Comparison of ENCODE assay signal across 13 mouse cellular contexts in genomic region chr1:134074606-134075005, GRCm38 (mm10). TPM values are rescaled to one million over a fixed set of nuclear protein-coding genes. Genes with fewer than 3 reads are reported as not detected.
A peak's percentile ranks its signal among the peaks of the same experiment; 100 is the strongest.
DNase-seq lines count a peak whose midpoint lies in the region; ATAC-seq and TF ChIP-seq lines count a peak whose summit lies in the region.
"Had no signal": no experiment of that assay in that cellular context is flagged by ENCODE, and none has a peak within 500 bp of the region (broad histone marks: within the 10 kb centered on the region; RNA-seq: fewer than 3 reads in every experiment).

No protein-coding gene starts in this region.

- 0 out of 2 replicates have a peak overlapping the region, but pooled peaks have one; percentile 13 for H3K27ac ChIP-seq in heart, postnatal 0 days (ENCODE audit: low read depth)
- H3K27ac ChIP-seq in neural tube, embryonic 13.5 days (replicated peaks) = peak overlapping the region; percentile 85; the same call in 1 of the 2 replicates
- H3K27ac ChIP-seq: layer of hippocampus, adult 2 months; limb, embryonic 12.5 days had no signal

- H3K4me3 ChIP-seq in heart, postnatal 0 days (ENCODE audit: low read depth, low read length) = no peak overlapping the region
- peak overlapping the region; percentile 78; the same call in 1 of the 2 replicates for H3K4me3 ChIP-seq in neural tube, embryonic 13.5 days
- H3K4me3 ChIP-seq: layer of hippocampus, adult 2 months; limb, embryonic 12.5 days had no signal

- no peak overlapping the region for H3K9ac ChIP-seq in heart, postnatal 0 days (replicated peaks; ENCODE audit: low read depth, low read length)
- H3K9ac ChIP-seq in neural tube, embryonic 13.5 days = 0 out of 2 replicates have a peak overlapping the region, but pooled peaks have one; percentile 92
- H3K9ac ChIP-seq: limb, embryonic 12.5 days had no signal

- DNase-seq in heart, postnatal 0 days (ENCODE audit: low spot score) = no peak
- DNase-seq in heart, postnatal 25 days (ENCODE audit: low spot score) = no peak
- DNase-seq in neural tube, embryonic 10.5 days (ENCODE audit: extremely low spot score, low spot score) = no peak
- peak; percentile 37 for DNase-seq in liver
- peak; percentile 41 for DNase-seq in splenic B cell, adult 2 months (ENCODE audit: low read depth, low spot score)
- no peak for DNase-seq in gastrocnemius, postnatal 10 days
- no peak for DNase-seq in frontal cortex, postnatal 36 days (ENCODE audit: low spot score in 2 of 2)
- DNase-seq: kidney, adult 18-20 months had no signal

- no peak for TF ChIP-seq CTCF in heart, postnatal 0 days (IDR thresholded peaks at IDR 0.05; ENCODE audit: low read depth)

- intact Hi-C loops in heart, postnatal 25 days (cut with DNase I) = no loop called here

- no peak for ATAC-seq in heart, postnatal 0 days (ENCODE audit: insufficient read depth, low read depth)
- no peak for ATAC-seq in neural tube, embryonic 13.5 days (ENCODE audit: low read depth)
- ATAC-seq: activated CD4-positive, CD25-positive, alpha-beta regulatory T cell, adult 4 months had no signal

- TF ChIP-seq EP300 in heart, postnatal 0 days (IDR thresholded peaks at IDR 0.05; ENCODE audit: low read depth) = no peak

- WGBS in heart, postnatal 0 days = 81% methylated on average over 10 of the region's 10 CpGs
- 69% methylated on average over 10 of the region's 10 CpGs for WGBS in neural tube, embryonic 13.5 days

- peaks cover 54% of the 10 kb centered on the region for H3K4me1 ChIP-seq in heart, postnatal 0 days (ENCODE audit: control insufficient read depth, insufficient read depth)
- H3K4me1 ChIP-seq in neural tube, embryonic 13.5 days (replicated peaks) = peaks cover 90% of the 10 kb centered on the region

- H3K27me3 ChIP-seq in heart, postnatal 0 days (ENCODE audit: control insufficient read depth, insufficient read depth, low read length) = no peaks in the 10 kb centered on the region
- H3K27me3 ChIP-seq in neural tube, embryonic 13.5 days = no peaks in the 10 kb centered on the region
- H3K27me3 ChIP-seq in splenic B cell, adult 2 months (ENCODE audit: control insufficient read depth, insufficient read depth, low read length, poor library complexity, severe bottlenecking) = no peaks in the 10 kb centered on the region
- H3K27me3 ChIP-seq: limb, embryonic 12.5 days had no signal

- no peaks in the 10 kb centered on the region for H3K9me3 ChIP-seq in heart, postnatal 0 days (replicated peaks; ENCODE audit: control insufficient read depth, low read length)
- H3K9me3 ChIP-seq in neural tube, embryonic 13.5 days = no peaks in the 10 kb centered on the region
- H3K9me3 ChIP-seq: limb, embryonic 12.5 days had no signal

- peaks cover 28% of the 10 kb centered on the region for H3K36me3 ChIP-seq in heart, postnatal 0 days (replicated peaks; ENCODE audit: control insufficient read depth, insufficient read depth, low read length)
- H3K36me3 ChIP-seq in neural tube, embryonic 13.5 days = 0 out of 2 replicates have a peak, but pooled peaks cover 13% of the 10 kb centered on the region
- H3K36me3 ChIP-seq in splenic B cell, adult 2 months (ENCODE audit: control insufficient read depth, insufficient read depth, low read length, poor library complexity, severe bottlenecking) = peaks cover 22% of the 10 kb centered on the region

- H3K4me2 ChIP-seq in heart, postnatal 0 days (ENCODE audit: low read depth, low read length) = peak overlapping the region; percentile 19; the same call in 1 of the 2 replicates
- peak overlapping the region; percentile 66 for H3K4me2 ChIP-seq in neural tube, embryonic 13.5 days
- H3K4me2 ChIP-seq: limb, embryonic 12.5 days had no signal

RNA-seq across cellular contexts. Expression of gene Btg2, which starts 4.3 kb away (rescaled TPM):
- 46.8 and 52.9 TPM in 2 replicates for total RNA-seq in heart, postnatal 0 days (2014; rRNA removed; ENCODE audit: low replicate concordance)
- polyA plus RNA-seq in heart, postnatal 0 days (2015; fragmentation: Nextera tagmentation; extraction: Ambion mirVana) = 27.4 and 33.7 TPM in 2 replicates
- total RNA-seq in heart, postnatal 25 days (2021) = 10 to 100 TPM; 25.7 to 29.2 TPM
- 49.0 and 55.3 TPM in 2 replicates for polyA plus RNA-seq in neural tube, embryonic 13.5 days (2015; fragmentation: Nextera tagmentation; extraction: Ambion mirVana)
- total RNA-seq in gastrocnemius, postnatal 10 days (2021) = 10 to 100 TPM; 25.0 to 30.4 TPM

RNA-seq across cellular contexts. Expression of gene Chit1, which starts 36.4 kb away (rescaled TPM):
- total RNA-seq in heart, postnatal 0 days (2014; rRNA removed; ENCODE audit: low replicate concordance) = 0.76 and 1.5 TPM in 2 replicates
- polyA plus RNA-seq in heart, postnatal 0 days (2015; fragmentation: Nextera tagmentation; extraction: Ambion mirVana) = 0.19 and 0.30 TPM in 2 replicates
- not detected for total RNA-seq in heart, postnatal 25 days (2021)
- polyA plus RNA-seq in neural tube, embryonic 13.5 days (2015; fragmentation: Nextera tagmentation; extraction: Ambion mirVana) = 0.45 and 0.81 TPM in 2 replicates
- total RNA-seq in gastrocnemius, postnatal 10 days (2021) = under 1 TPM in 1 of 2 experiments, not detected in 1; 0.16 TPM
- total RNA-seq: heart, adult 8-10 months had no signal
- polyA plus RNA-seq: activated CD4-positive, CD25-positive, alpha-beta regulatory T cell, adult 4 months; limb, embryonic 12.5 days had no signal

RNA-seq across cellular contexts. Expression of gene Fmod, which starts 37.6 kb away (rescaled TPM):
- total RNA-seq in heart, postnatal 0 days (2014; rRNA removed; ENCODE audit: low replicate concordance) = 11.2 and 12.5 TPM in 2 replicates
- polyA plus RNA-seq in heart, postnatal 0 days (2015; fragmentation: Nextera tagmentation; extraction: Ambion mirVana) = 7.7 and 8.9 TPM in 2 replicates
- 10 to 100 TPM; 11.6 to 12.1 TPM for total RNA-seq in heart, postnatal 25 days (2021)
- 11.1 and 14.9 TPM in 2 replicates for polyA plus RNA-seq in neural tube, embryonic 13.5 days (2015; fragmentation: Nextera tagmentation; extraction: Ambion mirVana)
- 100 to 1,000 TPM; 214 to 221 TPM for total RNA-seq in gastrocnemius, postnatal 10 days (2021)
- polyA plus RNA-seq: activated CD4-positive, CD25-positive, alpha-beta regulatory T cell, adult 4 months had no signal

Comparison
In these comparisons a context has a peak if more than half of its experiments do, and no peak if none do; other contexts are left out.
1. DNase-seq: peak in liver (single experiment) and splenic B cell, adult 2 months (single experiment); none in heart, postnatal 0 days (single experiment), heart, postnatal 25 days (single experiment), neural tube, embryonic 10.5 days (single experiment), gastrocnemius, postnatal 10 days (single experiment) and frontal cortex, postnatal 36 days (0 of 2).
2. RNA of gene Fmod, which starts 37.6 kb away (total RNA-seq): 214 to 221 TPM in gastrocnemius, postnatal 10 days; 11.6 to 12.1 TPM in heart, postnatal 25 days and 11.2 to 12.5 TPM in heart, postnatal 0 days; every median in the first group is over 10 times any median in the second.